Mouse (Mus musculus): ENCODE measurements around the gene Rassf3.

Gene Rassf3

GRCm38 (mm10) chr10:121476190-121476967 lies at the start of gene Rassf3:
TSS of gene Rassf3 (minus strand) at chr10:121476347.
- peak; percentile 49 for DNase-seq (ENCODE audit: low read depth, low spot score)

- DNase-seq (ENCODE audit: low read depth, low spot score): no peak
Observed at GRCm38 (mm10) chr10:121520923-121521585, 44.9 kb upstream of the Rassf3 start.

GRCm38 (mm10) chr10:121519710-121520109 lies 43.6 kb upstream of the Rassf3 start:
- DNase-seq (ENCODE audit: low read depth, low spot score): no peak

GRCm38 (mm10) chr10:121516008-121516600 lies 40.0 kb upstream of the Rassf3 start:
- no peak for DNase-seq (ENCODE audit: low read depth, low spot score)

GRCm38 (mm10) chr10:121509751-121510643 lies 33.9 kb upstream of the Rassf3 start:
- DNase-seq (ENCODE audit: low read depth, low spot score): no peak

GRCm38 (mm10) chr10:121507755-121508544 lies 31.8 kb upstream of the Rassf3 start:
- DNase-seq (ENCODE audit: low read depth, low spot score): no peak

GRCm38 (mm10) chr10:121506731-121507583 lies 30.8 kb upstream of the Rassf3 start:
- DNase-seq (ENCODE audit: low read depth, low spot score): no peak

- no peak for DNase-seq (ENCODE audit: low read depth, low spot score)
Observed at GRCm38 (mm10) chr10:121505929-121506328, 29.8 kb upstream of the Rassf3 start.

GRCm38 (mm10) chr10:121504973-121505911 lies 29.1 kb upstream of the Rassf3 start:
- DNase-seq (ENCODE audit: low read depth, low spot score): peak; percentile 78

- DNase-seq (ENCODE audit: low read depth, low spot score): no peak
Observed at GRCm38 (mm10) chr10:121501160-121501559, 25.0 kb upstream of the Rassf3 start.

- no peak for DNase-seq (ENCODE audit: low read depth, low spot score)
Observed at GRCm38 (mm10) chr10:121500034-121500433, 23.9 kb upstream of the Rassf3 start.

- DNase-seq (ENCODE audit: low read depth, low spot score): no peak
Observed at GRCm38 (mm10) chr10:121499063-121499462, 22.9 kb upstream of the Rassf3 start.

- DNase-seq (ENCODE audit: low read depth, low spot score): no peak
Observed at GRCm38 (mm10) chr10:121498481-121498904, 22.3 kb upstream of the Rassf3 start.

GRCm38 (mm10) chr10:121497968-121498367 lies 21.8 kb upstream of the Rassf3 start:
- no peak for DNase-seq (ENCODE audit: low read depth, low spot score)

GRCm38 (mm10) chr10:121496616-121497015 lies 20.5 kb upstream of the Rassf3 start:
- DNase-seq (ENCODE audit: low read depth, low spot score): no peak

GRCm38 (mm10) chr10:121494163-121494425 lies 17.9 kb upstream of the Rassf3 start:
- DNase-seq (ENCODE audit: low read depth, low spot score): no peak

GRCm38 (mm10) chr10:121493374-121494162 lies 17.4 kb upstream of the Rassf3 start:
- no peak for DNase-seq (ENCODE audit: low read depth, low spot score)

Measured in brain, embryonic 18.5 days (tissue).